Mouse (Mus musculus): ENCODE measurements around the gene Mrpl46.

Gene Mrpl46

GRCm38 (mm10) chr7:78767929-78768531 lies 15.3 kb downstream of the Mrpl46 start:
- DNase-seq = no peak

GRCm38 (mm10) chr7:78766019-78766683 lies 17.2 kb downstream of the Mrpl46 start:
- peak; percentile 92 to 95 for DNase-seq

- DNase-seq = peak; percentile 56 to 73
Measured at GRCm38 (mm10) chr7:78765215-78765631, 18.1 kb downstream of the Mrpl46 start.

GRCm38 (mm10) chr7:78763801-78764200 lies 19.5 kb downstream of the Mrpl46 start:
- DNase-seq = no peak

GRCm38 (mm10) chr7:78754458-78755000 lies 28.8 kb downstream of the Mrpl46 start:
- DNase-seq = no peak

GRCm38 (mm10) chr7:78753752-78754457 lies 29.4 kb downstream of the Mrpl46 start:
- no peak for DNase-seq

GRCm38 (mm10) chr7:78752961-78753360 lies 30.4 kb downstream of the Mrpl46 start:
- DNase-seq = no peak

GRCm38 (mm10) chr7:78743731-78744385 lies 39.5 kb downstream of the Mrpl46 start:
- DNase-seq = no peak

- no peak for DNase-seq
Measured at GRCm38 (mm10) chr7:78739351-78740000, 43.9 kb downstream of the Mrpl46 start.

- DNase-seq = no peak
Measured at GRCm38 (mm10) chr7:78737614-78738210, 45.6 kb downstream of the Mrpl46 start, which contains the start of gene Ntrk3. Gene Ntrk3 (minus strand): TSS chr7:78738012.

- no peak for DNase-seq
Measured at GRCm38 (mm10) chr7:78737196-78737595, 46.1 kb downstream of the Mrpl46 start.

- DNase-seq = no peak
Measured at GRCm38 (mm10) chr7:78731391-78731790, 51.9 kb downstream of the Mrpl46 start.
